Mouse (Mus musculus) CD4-positive, CD25-positive, alpha-beta regulatory T cell, adult 2 months (primary cell): Measurements from ENCODE around the gene Ppdpf.

ENCODE experiments used
- DNase-seq: peaks from one replicate; pipeline ENCODE4 v3.0.0-alpha.2; 2012; ENCODE audit warnings: low read depth, low spot score

Gene Ppdpf

GRCm38 (mm10) chr2:181218881-181219485 lies 31.9 kb downstream of the Ppdpf start:
- DNase-seq: no peak

GRCm38 (mm10) chr2:181219538-181220216 lies 32.6 kb downstream of the Ppdpf start, which contains the start of gene Fndc11:
Gene Fndc11, plus strand, starts transcription at chr2:181220013.
- peak; percentile 96 for DNase-seq

- no peak for DNase-seq
Measured at GRCm38 (mm10) chr2:181220361-181220760, 33.3 kb downstream of the Ppdpf start.

GRCm38 (mm10) chr2:181224994-181225393 lies 37.9 kb downstream of the Ppdpf start:
- DNase-seq: no peak

- DNase-seq: no peak
Measured at GRCm38 (mm10) chr2:181227122-181227521, 40.1 kb downstream of the Ppdpf start.

- no peak for DNase-seq
Measured at GRCm38 (mm10) chr2:181228335-181228734, 41.3 kb downstream of the Ppdpf start.

- DNase-seq: no peak
Measured at GRCm38 (mm10) chr2:181231171-181231570, 44.1 kb downstream of the Ppdpf start.

GRCm38 (mm10) chr2:181233443-181233842 lies 46.4 kb downstream of the Ppdpf start:
- no peak for DNase-seq

- DNase-seq: no peak
Measured at GRCm38 (mm10) chr2:181234680-181235079, 47.6 kb downstream of the Ppdpf start.

GRCm38 (mm10) chr2:181235681-181236566 lies 48.9 kb downstream of the Ppdpf start:
- no peak for DNase-seq

- no peak for DNase-seq
Measured at GRCm38 (mm10) chr2:181237251-181238014, 50.4 kb downstream of the Ppdpf start.

GRCm38 (mm10) chr2:181238091-181238610 lies 51.1 kb downstream of the Ppdpf start:
- no peak for DNase-seq
